Mouse (Mus musculus) heart, postnatal 25 days (tissue): ENCODE measurements around the gene Zfp72. TPM values are rescaled to one million over a fixed set of nuclear protein-coding genes. Genes with fewer than 3 reads are reported as not detected.

Experiments
- DNase-seq: peaks from one replicate; pipeline ENCODE4 v3.0.0; 2022; ENCODE audit warnings: low spot score
- intact Hi-C: fragments of 180-260 bp; cut with DNase I; formaldehyde crosslinking; loops from one replicate; pipeline ENCODE4 v1.15.1; 2025
- microRNA-seq: library from miRNA; unstranded; fragments of <30 nt; microRNA quantifications from one replicate; pipeline ENCODE4 v1.2.0, GENCODE M21; 2022
- total RNA-seq, 2 experiments: library from RNA; stranded (reverse); gene quantifications; 2 replicates each; pipeline ENCODE4 v1.2.3; 2021

The Zfp72 gene
- 1 to 10 TPM; 2.7 to 4.0 TPM for total RNA-seq

DNA sequence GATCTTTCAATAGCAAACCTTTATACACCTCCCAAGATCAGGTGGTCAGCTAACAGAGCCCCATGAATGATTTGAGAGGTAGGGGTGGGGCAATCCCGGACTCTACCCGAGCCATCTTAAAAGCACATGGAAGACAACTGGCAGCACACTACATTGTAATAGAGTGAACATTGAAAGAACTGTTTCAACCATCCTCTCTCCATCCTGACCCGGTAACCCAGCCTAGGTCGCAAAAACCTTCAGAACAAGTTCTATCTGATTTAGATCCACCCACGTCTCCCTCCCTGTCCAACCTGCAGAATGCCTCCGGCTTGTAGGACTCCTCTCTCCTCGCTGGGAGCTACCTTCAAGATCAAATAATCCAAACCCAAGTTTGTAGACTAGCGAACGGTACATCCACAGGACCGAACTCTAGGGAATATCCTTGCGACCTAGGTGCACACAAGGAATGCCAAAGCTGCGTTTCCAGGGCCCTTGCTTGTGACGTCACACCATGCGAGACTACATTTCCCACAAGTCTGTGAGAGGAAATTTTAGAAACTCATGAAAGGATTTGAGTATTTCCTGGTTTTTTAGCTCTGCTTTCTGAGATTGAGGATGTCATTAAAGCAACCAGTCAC is at the start of gene Zfp72:
Gene Zfp72 (minus strand): TSS at position 466 of the 620 bp plus-strand sequence.
- intact Hi-C loops: no loop called here
- DNase-seq: peak; percentile 39

DNA sequence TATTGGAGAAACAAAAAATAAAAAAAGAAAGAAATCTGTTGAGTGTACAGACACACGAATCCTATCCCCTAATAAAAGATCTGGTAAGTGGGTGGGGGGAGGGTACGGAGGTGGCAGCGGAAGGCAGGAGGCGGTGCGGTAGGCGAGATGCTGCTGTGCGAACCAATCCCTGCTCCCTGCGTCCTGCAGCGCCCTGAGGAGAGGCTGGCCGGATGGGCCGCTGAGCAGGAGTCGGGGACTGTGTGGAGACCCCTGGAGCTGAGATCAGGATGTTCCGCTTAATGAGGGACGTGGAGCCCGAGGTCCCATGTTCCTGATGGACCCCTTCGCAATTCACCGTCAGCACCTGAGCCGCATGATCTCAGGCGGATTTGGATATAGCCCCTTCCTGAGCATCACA is 49.3 kb upstream of the Zfp72 start:
- intact Hi-C loops: no loop called here
- DNase-seq: no peak

DNA sequence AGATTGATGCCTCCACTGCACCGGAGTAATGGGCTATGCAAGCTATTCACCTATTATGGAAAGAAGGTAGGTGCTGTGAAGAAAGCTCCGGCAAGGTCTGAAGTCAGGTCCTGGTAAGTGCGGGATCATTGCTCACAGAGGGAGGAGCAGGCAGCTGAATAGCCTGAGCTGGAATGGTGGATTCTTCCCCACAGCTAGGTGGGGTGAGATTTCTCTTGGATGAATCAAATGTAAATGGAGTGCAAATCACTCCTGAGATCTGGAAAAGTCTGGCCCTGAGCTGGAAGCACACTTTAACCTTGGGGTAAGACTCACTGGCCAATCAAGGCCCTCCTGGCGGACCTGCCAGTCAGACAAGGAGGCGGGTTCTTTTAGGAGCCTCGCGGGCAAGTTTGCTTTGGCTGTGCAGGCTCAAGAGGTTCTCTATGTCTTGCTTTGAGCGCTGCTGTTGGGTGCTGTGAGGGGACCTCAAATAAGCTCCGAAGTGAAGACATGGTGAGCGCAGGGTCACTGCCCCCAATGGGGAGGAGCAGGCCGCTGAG is 8.7 kb upstream of the Zfp72 start, which contains the start of gene Ftl1-ps1:
Gene Ftl1-ps1 (plus strand): TSS at position 397 of the 542 bp plus-strand sequence.
- DNase-seq: no peak
- intact Hi-C loops: no loop called here

DNA sequence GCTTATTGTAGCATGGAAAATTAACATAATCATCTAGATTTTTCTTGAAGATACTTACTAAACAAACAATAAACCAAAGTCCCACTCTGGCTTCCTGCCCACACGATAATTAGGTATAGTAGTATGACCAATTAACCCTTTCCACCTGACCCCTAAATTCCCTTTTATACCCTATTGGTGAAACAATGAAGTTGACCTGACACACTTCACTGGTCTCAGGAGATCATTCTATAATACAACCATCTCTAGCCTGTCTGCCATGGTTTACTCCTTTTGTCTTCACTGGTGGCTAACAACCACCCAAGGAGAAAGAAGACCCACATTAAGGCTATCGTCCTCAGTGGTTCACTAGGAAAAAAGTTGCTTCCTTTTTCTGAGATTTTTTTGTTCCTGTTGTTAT is 520 bp upstream of the Zfp72 start:
- intact Hi-C loops: no loop called here
- no peak for DNase-seq

DNA sequence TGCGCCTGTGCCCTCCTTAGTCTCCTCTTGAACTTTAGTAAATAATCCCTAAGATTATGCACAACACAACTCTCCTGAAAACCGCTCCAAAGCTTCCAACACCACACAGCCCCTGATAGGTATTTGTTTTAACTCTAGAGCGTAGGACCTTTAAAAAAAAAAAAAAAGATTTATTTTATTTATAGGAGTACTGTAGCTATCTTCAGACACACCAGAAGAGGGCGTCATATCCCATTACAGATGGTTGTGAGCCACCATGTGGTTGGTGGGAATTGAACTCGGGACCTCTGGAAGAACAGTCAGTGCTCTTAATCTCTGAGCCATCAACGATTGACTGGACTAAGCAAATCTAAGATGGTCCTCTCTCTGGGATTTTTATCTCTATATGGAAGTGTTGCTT is 906 bp downstream of the Zfp72 start:
- DNase-seq: no peak
- intact Hi-C loops: no loop called here

DNA sequence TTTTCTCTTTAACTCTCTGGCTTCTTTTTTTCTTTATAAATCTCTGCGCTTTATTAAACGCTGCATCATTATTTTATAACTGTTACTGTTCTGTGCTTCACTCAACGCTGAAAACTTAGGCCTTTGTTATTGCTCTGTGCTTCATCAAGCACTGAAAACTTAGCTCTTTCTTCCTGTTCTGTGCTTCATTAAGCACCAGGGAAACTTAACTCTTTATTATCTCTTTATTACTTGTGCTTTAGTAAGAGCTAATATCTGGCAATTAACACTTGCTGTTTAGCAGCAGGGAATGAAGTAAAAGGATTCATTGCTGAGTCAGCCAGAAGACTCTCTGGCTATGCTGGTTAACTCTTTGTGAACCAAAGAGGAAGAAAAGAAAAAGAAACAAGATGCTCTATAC is 8.3 kb downstream of the Zfp72 start:
- intact Hi-C loops: no loop called here
- no peak for DNase-seq

DNA sequence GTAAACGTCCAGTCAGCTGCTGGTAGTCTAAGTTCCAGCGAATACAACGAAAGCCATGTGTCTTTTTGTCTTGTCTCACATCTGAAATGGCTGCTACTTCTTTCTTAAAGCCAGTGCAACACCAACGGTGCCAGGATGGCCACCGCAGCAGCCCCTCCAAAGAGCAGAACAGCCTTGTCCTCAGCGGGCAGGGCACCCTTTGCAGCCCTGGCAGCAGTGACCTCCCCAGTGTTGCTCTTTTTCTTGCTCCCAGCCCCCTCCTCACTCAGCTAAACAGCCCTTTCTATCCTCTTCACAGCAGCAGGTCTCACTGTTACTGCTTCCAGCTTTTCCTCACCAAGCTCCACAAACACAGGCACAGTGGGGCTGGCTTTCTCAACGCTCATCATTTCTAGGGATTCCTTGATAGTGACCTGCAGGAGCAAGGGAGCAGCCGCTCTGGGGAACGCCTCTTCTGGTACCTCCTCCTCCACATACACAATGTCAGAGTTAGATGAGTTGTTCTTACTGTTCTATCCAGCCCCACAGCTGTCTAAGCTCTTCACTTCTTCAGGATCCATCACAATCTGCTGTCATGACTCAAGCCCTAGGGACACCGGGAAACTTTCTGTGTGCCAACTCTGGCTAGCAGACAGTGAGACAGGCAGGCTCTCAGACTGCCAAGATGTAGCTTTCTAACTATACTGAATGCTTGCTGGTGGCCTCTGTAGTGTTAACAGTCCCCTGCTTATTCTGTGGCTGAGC is 8.9 kb downstream of the Zfp72 start:
- intact Hi-C loops: no loop called here
- no peak for DNase-seq

DNA sequence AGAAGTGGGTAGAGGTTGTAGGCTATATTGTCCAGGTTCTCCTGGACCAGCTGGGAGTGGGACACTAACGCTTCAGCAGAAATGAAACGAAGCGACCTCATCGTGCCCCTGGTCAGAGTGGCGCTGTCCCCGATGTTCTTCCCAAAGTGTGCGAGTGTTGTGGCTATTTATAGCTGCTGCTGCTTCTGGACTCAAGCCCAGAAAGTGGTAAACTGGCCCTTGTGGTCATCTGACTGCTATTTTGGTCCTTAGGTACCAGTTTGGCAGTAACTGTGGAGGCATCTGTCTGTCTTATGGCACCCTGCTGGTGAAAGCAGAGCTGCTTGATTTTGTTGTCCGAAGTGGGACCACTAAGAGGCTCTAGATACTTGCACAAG is 26.8 kb downstream of the Zfp72 start, which contains the start of gene Lrrc14b:
Gene Lrrc14b (minus strand): TSS at position 147 of the 377 bp plus-strand sequence.
- DNase-seq: peak; percentile 24
- intact Hi-C loops: no loop called here

DNA sequence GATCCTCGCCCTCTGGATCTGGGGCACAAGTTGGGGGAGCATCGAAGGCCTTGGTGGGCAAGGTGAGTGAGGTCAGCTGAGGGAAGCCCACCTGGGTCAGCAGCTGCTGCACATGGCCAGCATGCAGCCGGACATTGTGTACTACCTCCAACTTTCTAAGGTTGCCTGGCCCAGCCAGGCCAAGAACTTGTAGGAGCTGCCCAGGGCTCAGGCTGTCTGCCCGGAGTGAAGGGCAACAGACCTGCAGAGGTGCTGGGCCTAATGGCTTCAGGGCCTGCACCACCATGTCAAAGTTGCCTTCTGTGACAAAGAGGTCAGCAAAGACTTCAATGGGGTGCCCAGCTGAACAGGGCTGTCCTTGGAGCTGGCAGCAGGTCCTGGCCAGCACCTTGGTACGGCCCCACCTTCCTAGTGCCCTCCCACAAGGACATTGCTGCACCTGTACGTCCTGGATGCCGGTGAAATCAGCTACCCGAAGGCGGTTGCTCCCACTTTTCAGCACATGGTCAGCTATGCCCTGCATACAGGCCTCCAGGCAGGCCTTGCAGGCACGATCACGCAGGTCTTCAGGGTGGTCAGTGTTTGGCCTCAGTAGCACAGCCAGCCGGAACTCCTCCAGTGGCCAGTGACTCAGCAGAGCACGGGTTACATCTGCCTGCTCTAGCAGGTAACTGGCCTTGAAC is 27.3 kb downstream of the Zfp72 start:
- intact Hi-C loops: no loop called here

DNA sequence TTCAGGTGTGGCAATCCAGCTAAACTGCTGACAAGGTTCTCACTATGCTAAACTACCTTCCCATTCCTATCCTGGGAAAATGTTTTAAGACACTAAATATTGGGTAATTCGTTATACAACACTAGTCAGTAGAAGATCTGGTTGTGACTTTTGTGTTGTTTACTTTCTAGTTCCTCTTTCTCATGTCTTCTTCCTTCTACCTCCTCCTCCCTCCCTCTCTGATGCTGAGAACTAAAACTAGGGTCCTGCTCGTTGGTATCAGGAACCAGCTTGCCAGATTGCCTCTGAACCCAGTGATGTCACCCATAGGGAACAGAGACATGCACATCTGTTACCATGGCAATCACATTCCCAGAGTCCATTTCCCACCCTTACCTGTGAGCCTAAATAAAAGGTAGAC is 28.4 kb downstream of the Zfp72 start:
- DNase-seq: no peak
- intact Hi-C loops: no loop called here

More for the DNA sequence above, 27.3 kb downstream of the Zfp72 start:
- DNase-seq: no peak

DNA sequence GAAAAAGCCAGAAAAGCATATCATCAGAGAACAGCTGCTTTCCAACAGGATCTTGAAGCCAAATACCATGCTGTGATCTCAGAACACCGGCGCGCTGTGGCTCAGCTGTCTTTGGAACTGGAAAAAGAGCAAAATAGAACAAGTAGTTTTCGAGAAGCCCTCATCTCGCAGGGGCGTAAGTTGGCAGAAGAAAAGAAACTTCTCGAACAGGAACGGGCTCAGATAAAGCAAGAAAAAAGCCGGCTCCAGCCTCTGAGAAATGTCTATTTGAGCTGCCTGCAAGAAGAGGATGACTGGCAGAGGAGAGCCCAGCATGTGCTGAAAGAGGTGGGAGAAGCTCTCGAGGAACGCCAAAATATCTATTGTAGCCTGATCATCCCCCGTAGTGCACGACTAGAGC is 34.1 kb downstream of the Zfp72 start:
- no peak for DNase-seq
- intact Hi-C loops: no loop called here

DNA sequence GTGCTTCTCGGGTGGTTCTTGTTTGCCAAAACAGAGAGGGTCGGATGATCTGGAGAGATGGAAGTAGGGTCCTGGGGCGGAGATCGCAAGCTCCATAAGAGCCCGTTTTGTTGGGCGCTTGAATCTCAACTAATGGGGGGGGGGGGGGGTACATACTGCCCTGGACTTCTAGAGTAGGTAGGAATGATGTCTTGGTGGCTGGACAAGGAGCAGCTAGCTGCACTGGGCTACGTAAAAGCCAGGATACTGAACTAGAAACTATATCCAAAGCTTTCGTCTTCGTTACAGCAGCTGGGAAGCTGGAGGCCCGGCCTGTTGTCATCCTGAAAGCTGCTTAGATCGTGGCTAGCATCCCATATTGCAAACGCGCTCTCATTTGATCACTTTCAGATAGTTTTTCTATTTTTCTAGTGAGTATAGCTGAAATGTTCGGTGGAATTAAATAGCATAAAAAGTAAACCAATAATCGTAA is 40.2 kb downstream of the Zfp72 start:
- intact Hi-C loops: no loop called here
- no peak for DNase-seq

DNA sequence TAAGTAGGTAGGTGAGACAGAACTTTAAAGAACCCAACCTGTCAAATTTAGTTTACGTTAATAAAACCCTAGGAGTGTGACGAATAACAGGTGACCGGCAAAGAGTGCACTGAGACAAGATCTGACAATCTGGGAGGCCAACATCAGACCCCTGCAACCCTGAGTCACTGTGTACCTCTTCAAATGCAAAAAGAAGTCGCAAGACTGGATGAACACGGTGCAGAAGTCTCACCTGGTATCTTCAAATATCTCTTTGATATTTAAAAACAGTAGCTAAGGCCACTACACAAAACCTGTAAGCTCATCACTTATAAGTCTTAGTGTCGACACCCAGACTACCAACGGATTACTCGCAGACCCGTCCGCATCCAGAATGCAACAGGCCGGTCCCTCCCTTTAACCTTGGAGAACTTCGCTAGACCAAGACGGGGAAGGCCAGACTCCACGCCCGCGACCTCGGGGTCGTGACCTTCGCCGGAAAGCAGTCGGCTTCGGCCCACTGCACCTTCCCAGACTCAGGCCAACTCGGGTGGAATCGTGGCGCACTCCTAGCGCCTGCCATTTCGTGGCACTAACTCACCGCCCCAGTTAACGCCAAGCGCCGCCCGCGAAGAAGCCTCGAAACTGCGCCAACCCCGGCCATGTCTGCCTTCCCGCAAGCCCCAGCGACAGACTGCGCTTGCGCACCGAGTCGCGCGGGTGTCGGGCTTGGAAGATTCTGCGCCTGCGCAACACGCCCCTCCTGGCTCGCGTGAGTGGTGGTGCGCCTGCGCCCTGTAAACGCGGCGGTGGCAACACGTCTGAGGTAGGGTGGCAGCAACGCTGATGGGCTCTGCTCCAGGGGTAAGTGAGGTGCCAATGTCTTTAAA is 40.8 kb downstream of the Zfp72 start, which contains the start of the genes Sdha and Ccdc127:
Gene Sdha (minus strand): TSS at position 715 of the 869 bp plus-strand sequence.
Gene Ccdc127 (plus strand): TSS at position 744 of the 869 bp plus-strand sequence.
- intact Hi-C loops: no loop called here
- peak; percentile 92 for DNase-seq

DNA sequence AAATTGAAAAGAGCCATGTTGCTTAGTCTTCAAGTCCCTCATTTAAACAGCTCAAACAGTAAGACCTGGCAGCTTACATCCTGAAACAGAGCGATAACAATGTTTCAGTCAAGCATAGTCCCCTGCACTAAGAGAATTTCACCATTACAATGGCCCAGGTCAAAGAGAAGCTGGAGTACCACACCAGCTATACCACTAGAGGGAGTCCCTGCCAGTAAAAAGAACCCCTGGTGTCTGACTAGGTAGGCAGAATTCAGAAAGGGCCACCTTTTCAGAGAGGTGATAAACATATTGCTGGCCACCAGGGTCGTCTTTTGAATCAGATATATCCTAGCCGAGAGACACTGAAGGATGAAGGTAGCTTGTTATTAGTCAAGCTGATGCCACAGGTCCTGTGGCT is 49.6 kb downstream of the Zfp72 start:
- DNase-seq: no peak
- intact Hi-C loops: loop anchor here (2.0 kb wide), 1 partner anchor 194 kb away; no protein-coding TSS in a partner anchor

DNA sequence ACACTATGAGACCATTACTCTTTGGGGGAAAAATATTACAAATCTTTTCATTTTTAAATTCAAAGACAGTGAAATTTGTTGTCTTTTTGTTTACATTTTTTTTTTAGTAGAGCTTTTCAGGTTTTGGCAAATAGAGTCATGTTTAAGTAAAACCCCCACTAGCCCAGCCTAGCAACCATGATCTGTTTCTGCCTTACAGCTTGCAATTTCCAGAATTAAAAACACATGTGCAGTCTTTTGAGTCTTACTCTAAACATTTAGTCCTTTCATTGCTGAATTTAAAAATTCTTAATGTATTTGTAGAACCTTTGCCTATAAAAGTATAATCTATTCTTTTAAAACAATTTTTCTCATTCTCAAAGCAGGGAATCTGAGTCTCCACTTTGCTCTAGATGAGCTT is 61.3 kb downstream of the Zfp72 start:
- intact Hi-C loops: no loop called here
- DNase-seq: no peak

Small RNA genes lying within 50 kb of the gene (microRNA-seq; reads per million reads assigned to microRNA genes)
- not detected for gene Mir692-3

Other genes with a start within 250 kb of the Zfp72 start
- 10 to 100 TPM; 50.7 to 50.8 TPM for gene Exoc3, start 182.1 kb downstream of the Zfp72 start, total RNA-seq
- under 1 TPM; 0.50 to 0.83 TPM for gene Ahrr, start 98.5 kb downstream of the Zfp72 start, total RNA-seq
- gene Pdcd6, start 73.3 kb downstream of the Zfp72 start, total RNA-seq: 10 to 100 TPM; 40.1 to 40.8 TPM
- 1,000 to 10,000 TPM; 1,489 to 1,582 TPM for gene Sdha, start 40.6 kb downstream of the Zfp72 start, total RNA-seq
- 10 to 100 TPM; 42.2 to 48.6 TPM for gene Ccdc127, start 40.5 kb downstream of the Zfp72 start, total RNA-seq
- 10 to 100 TPM; 73.0 to 78.4 TPM for gene Lrrc14b, start 26.8 kb downstream of the Zfp72 start, total RNA-seq
- 100 to 1,000 TPM; 243 to 246 TPM for gene Ftl1-ps1, start 8.9 kb upstream of the Zfp72 start, total RNA-seq
- gene Zfp825, start 103.2 kb upstream of the Zfp72 start, total RNA-seq: 1 to 10 TPM; 5.9 to 6.7 TPM
- 10 to 100 TPM; 37.7 to 48.1 TPM for gene Erap1, start 248.7 kb upstream of the Zfp72 start, total RNA-seq